Mouse (Mus musculus) heart, embryonic 14.5 days (tissue): ENCODE measurements at regions not wholly inside any gene's neighbourhood (a gene's known extent, or its start where the extent isn't known, plus 50 kb on each side); places are given as distances from the start of the nearest gene placed in this dataset.

Experiments
- ATAC-seq: fragments of 200-750 bp; cut with Nextera tagmentation; 2 replicates; pipeline ENCODE4 v1.8.0; 2017; ENCODE audit warnings: low read depth, moderate TSS enrichment; ENCODE audit not compliant: insufficient number of reproducible peaks, insufficient read depth, low FRiP score
- H3K27ac ChIP-seq, 2 experiments: fragments of 200-500 bp in 1 of 2; fragments of 300-500 bp in 1 of 2; sonication (generic) in 1 of 2; replicated peaks in 1 of 2; 2 replicates each; pipeline ENCODE4 v1.5.1; 2012 to 2014; ENCODE audit warnings: low read depth in 2 of 2, low read length in 2 of 2, control low read depth in 1 of 2, mild to moderate bottlenecking in 1 of 2, mixed read lengths in 1 of 2; ENCODE audit not compliant: control insufficient read depth in 1 of 2, insufficient read depth in 1 of 2
- H3K27me3 ChIP-seq: fragments of 300-500 bp; sonication (generic); 2 replicates; pipeline ENCODE4 v1.6.1; 2014; ENCODE audit warnings: mild to moderate bottlenecking, low read length, control low read depth; ENCODE audit not compliant: control insufficient read depth, insufficient read depth
- H3K36me3 ChIP-seq: fragments of 300-500 bp; sonication (generic); 2 replicates; pipeline ENCODE4 v1.6.1; 2014; ENCODE audit warnings: mild to moderate bottlenecking, control low read depth, low read length, mixed read lengths; ENCODE audit not compliant: control insufficient read depth, insufficient read depth
- H3K4me1 ChIP-seq, 2 experiments: fragments of 200-500 bp in 1 of 2; fragments of 300-500 bp in 1 of 2; sonication (generic) in 1 of 2; 2 replicates each; pipeline ENCODE4 v1.6.1; 2012 to 2014; ENCODE audit warnings: low read length in 2 of 2, control low read depth in 1 of 2, mixed read lengths in 1 of 2; ENCODE audit not compliant: control insufficient read depth in 2 of 2, insufficient read depth in 2 of 2
- H3K4me2 ChIP-seq: fragments of 300-500 bp; sonication (generic); 2 replicates; pipeline ENCODE4 v1.6.1; 2014; ENCODE audit warnings: mild to moderate bottlenecking, low read length
- H3K4me3 ChIP-seq, 2 experiments: fragments of 200-500 bp in 1 of 2; fragments of 300-500 bp in 1 of 2; sonication (generic) in 1 of 2; 2 replicates each; pipeline ENCODE4 v1.5.1; 2012 to 2014; ENCODE audit warnings: low read length in 2 of 2, mild to moderate bottlenecking in 2 of 2, control low read depth in 1 of 2, low read depth in 1 of 2, moderate library complexity in 1 of 2; ENCODE audit not compliant: control insufficient read depth in 1 of 2, insufficient read depth in 1 of 2
- H3K9ac ChIP-seq: fragments of 300-500 bp; sonication (generic); 2 replicates; pipeline ENCODE4 v1.6.1; 2014; ENCODE audit warnings: mild to moderate bottlenecking, low read length
- H3K9me3 ChIP-seq: fragments of 300-500 bp; sonication (generic); 2 replicates; pipeline ENCODE4 v1.6.1; 2016; ENCODE audit warnings: low read length, control low read depth; ENCODE audit not compliant: control insufficient read depth
- WGBS: fragments of 180-500 bp; shearing (Covaris S2); extraction: QIAGEN DNeasy Blood & Tissue Kit; methylation state at CpG from one replicate; pipeline ENCODE4 v1.1.7; 2014; 5-methylcytosine and 5-hydroxymethylcytosine counted together

DNA sequence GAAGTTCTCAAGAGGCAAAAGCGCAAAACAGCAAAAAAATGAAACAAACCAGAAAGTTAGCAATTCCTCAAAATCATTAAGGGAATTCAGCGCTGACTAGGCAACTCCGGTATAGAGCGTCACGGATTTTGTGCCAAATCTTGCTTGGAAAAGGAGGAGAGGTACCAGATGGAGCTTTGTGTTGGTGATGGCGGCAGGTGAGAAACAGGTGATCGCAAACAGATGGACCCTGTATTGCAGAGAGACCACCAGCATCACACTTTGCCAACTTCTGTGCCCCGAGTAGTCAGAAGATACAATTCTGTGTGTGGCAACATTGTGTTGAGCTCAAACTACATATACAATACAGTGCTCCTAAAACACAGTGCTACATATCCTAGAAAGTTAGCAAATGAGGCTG, 68.5 kb upstream of the Krr1 start:
- 94% methylated on average over 8 of the region's 8 CpGs for WGBS
- Histone ChIP-seq H3K4me2 (no peak overlapping the region), H3K9me3 (no peaks in the 10 kb centered on the region), H3K36me3 (no peaks in the 10 kb centered on the region), H3K27me3 (no peaks in the 10 kb centered on the region), H3K4me1 (peaks cover 6 to 14% of the 10 kb centered on the region in 2 experiments; a peak in 3 of 4 replicates), H3K9ac (no peak overlapping the region), H3K4me3 (no peak overlapping the region), H3K27ac (no peak overlapping the region)
- no peak for ATAC-seq

DNA sequence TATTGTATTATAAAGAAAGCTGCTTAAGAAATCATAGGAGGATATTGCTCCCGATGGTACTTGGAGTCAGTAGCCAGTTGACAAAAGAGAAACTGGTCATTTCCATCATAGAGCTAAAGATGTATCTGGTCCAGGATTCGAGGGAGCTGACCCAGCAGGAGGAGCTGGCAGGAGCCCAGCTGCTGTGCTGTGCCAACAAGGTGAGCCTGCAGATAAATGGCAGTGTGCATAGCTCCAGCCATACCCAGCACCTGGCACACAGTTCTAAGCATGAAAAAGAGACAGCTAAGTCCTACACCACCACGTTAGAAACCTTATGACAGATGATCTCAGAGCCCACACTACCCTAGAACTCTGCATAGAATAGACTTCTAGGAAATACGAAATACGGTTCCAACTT, 64.6 kb upstream of the Krr1 start:
- Histone ChIP-seq H3K27ac (no peak overlapping the region), H3K9me3 (no peaks in the 10 kb centered on the region), H3K4me3 (no peak overlapping the region), H3K36me3 (no peaks in the 10 kb centered on the region), H3K9ac (no peak overlapping the region), H3K4me1 (no peaks in the 10 kb centered on the region), H3K4me2 (no peak overlapping the region), H3K27me3 (no peaks in the 10 kb centered on the region)
- WGBS: 71% methylated on average over 5 of the region's 5 CpGs
- ATAC-seq: no peak

DNA sequence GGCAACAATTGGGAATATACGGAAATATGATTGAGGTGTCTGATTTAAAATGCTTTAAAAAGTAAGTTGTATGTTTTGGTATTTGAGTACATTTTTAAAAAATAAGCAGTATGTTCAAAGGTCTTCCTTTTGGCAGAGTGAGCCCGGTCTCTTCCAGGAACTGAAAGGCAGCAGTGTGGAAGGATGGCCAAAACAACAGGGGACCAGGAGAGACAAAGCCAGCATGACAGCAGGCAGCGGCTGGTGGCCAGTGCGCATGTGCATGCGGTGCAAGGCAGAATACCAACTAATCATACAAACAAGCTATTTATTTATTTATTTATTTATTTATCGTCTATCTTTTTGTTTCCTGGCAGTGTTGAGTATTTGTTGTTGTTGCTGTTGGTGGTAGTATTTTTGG, 59.9 kb upstream of the Krr1 start:
- Histone ChIP-seq H3K4me3 (no peak overlapping the region), H3K4me2 (no peak overlapping the region), H3K36me3 (no peaks in the 10 kb centered on the region), H3K27ac (no peak overlapping the region), H3K27me3 (no peaks in the 10 kb centered on the region), H3K9me3 (no peaks in the 10 kb centered on the region), H3K4me1 (no peaks in the 10 kb centered on the region), H3K9ac (no peak overlapping the region)
- no peak for ATAC-seq
- 94% methylated on average over 6 of the region's 6 CpGs for WGBS

- Histone ChIP-seq H3K27ac (no peak overlapping the region), H3K27me3 (no peaks in the 10 kb centered on the region), H3K9ac (no peak overlapping the region), H3K4me2 (no peak overlapping the region), H3K9me3 (no peaks in the 10 kb centered on the region), H3K4me3 (no peak overlapping the region), H3K36me3 (no peaks in the 10 kb centered on the region), H3K4me1 (no peaks in the 10 kb centered on the region)
- WGBS: 83% methylated on average over 20 of the region's 20 CpGs
- no peak for ATAC-seq
Observed at GRCm38 (mm10) chr10:111913066-111913785, 59.2 kb upstream of the Krr1 start.

- Histone ChIP-seq H3K4me1 (peaks cover 0 to under 1% of the 10 kb centered on the region in 2 experiments; a peak in 1 of 4 replicates), H3K9me3 (no peaks in the 10 kb centered on the region), H3K9ac (no peak overlapping the region), H3K27me3 (no peaks in the 10 kb centered on the region), H3K4me2 (no peak overlapping the region), H3K27ac (no peak overlapping the region), H3K36me3 (no peaks in the 10 kb centered on the region), H3K4me3 (no peak overlapping the region)
- no peak for ATAC-seq
- WGBS: 89% methylated on average over 4 of the region's 4 CpGs
Observed at GRCm38 (mm10) chr10:111914231-111914630, 58.2 kb upstream of the Krr1 start.

- Histone ChIP-seq H3K9ac (no peak overlapping the region), H3K4me3 (no peak overlapping the region), H3K4me2 (no peak overlapping the region), H3K27ac (no peak overlapping the region), H3K4me1 (peaks cover 2 to 11% of the 10 kb centered on the region in 2 experiments; a peak in 2 of 4 replicates), H3K27me3 (no peaks in the 10 kb centered on the region), H3K9me3 (no peaks in the 10 kb centered on the region), H3K36me3 (no peaks in the 10 kb centered on the region)
- 87% methylated on average over 3 of the region's 3 CpGs for WGBS
- no peak for ATAC-seq
Observed at GRCm38 (mm10) chr10:111918071-111918507, 54.4 kb upstream of the Krr1 start.

DNA sequence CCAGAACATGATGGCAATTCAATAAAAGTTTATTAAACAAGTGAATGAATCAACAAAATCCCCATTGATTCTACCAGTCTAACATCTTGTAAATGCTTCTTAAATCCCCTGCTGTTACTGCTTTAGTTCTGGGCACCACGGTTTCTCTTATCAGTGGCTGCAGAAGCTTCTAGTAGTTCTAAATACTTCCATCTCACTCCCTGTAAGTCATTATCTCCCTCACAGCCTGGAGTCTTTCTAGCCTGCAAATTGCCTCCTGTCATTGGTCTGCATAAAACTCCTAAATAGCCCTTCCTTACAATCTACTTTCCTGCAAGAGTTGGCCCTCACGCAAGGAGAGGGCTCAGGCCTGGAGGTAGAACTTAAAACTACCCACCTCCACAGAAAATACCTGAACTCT, 53.0 kb upstream of the Krr1 start:
- H3K4me3 ChIP-seq: no peak overlapping the region
- H3K27ac ChIP-seq: no peak overlapping the region
- H3K4me1 ChIP-seq: peaks cover 2 to 11% of the 10 kb centered on the region in 2 experiments; a peak in 2 of 4 replicates
- H3K4me2 ChIP-seq: no peak overlapping the region
- H3K27me3 ChIP-seq: no peaks in the 10 kb centered on the region
- WGBS: 34% methylated on average over 2 of the region's 2 CpGs
- no peak for ATAC-seq
- H3K9ac ChIP-seq: no peak overlapping the region
- H3K36me3 ChIP-seq: no peaks in the 10 kb centered on the region
- H3K9me3 ChIP-seq: no peaks in the 10 kb centered on the region

- no peak overlapping the region for H3K9ac ChIP-seq
- H3K27ac ChIP-seq: no peak overlapping the region
- H3K4me1 ChIP-seq: peaks cover 2 to 11% of the 10 kb centered on the region in 2 experiments; a peak in 2 of 4 replicates
- H3K4me3 ChIP-seq: no peak overlapping the region
- ATAC-seq: no peak
- no peaks in the 10 kb centered on the region for H3K9me3 ChIP-seq
- no peak overlapping the region for H3K4me2 ChIP-seq
- WGBS: 70% methylated on average over 9 of the region's 9 CpGs
- H3K36me3 ChIP-seq: no peaks in the 10 kb centered on the region
- no peaks in the 10 kb centered on the region for H3K27me3 ChIP-seq
Observed at GRCm38 (mm10) chr10:111921492-111921891, 51.0 kb upstream of the Krr1 start.
